Mouse (Mus musculus) ES-E14 (cell line): ENCODE measurements around the gene Filip1.

Source experiments
- CHD2 ChIP-seq: IDR thresholded peaks from 2 replicates; pipeline ENCODE4 v1.6.1; 2014; ENCODE audit warnings: mild to moderate bottlenecking, low read depth, low read length, inconsistent platforms
- HCFC1 ChIP-seq: IDR thresholded peaks from 2 replicates; pipeline ENCODE4 v1.6.1; 2012; ENCODE audit warnings: low read length, inconsistent platforms, borderline replicate concordance; ENCODE audit not compliant: insufficient read depth
- MAFK ChIP-seq: IDR thresholded peaks from 2 replicates; pipeline ENCODE4 v1.6.1; 2014; ENCODE audit warnings: mild to moderate bottlenecking, low read depth, low read length, inconsistent platforms; ENCODE audit not compliant: insufficient read depth
- ZC3H11A ChIP-seq: IDR thresholded peaks from 2 replicates; pipeline ENCODE4 v1.6.1; 2012; ENCODE audit warnings: low read depth, mild to moderate bottlenecking, inconsistent platforms, low read length, borderline replicate concordance
- ZNF384 ChIP-seq: IDR thresholded peaks from 2 replicates; pipeline ENCODE4 v1.6.1; 2012; ENCODE audit warnings: low read depth, low read length, inconsistent platforms

DNA sequence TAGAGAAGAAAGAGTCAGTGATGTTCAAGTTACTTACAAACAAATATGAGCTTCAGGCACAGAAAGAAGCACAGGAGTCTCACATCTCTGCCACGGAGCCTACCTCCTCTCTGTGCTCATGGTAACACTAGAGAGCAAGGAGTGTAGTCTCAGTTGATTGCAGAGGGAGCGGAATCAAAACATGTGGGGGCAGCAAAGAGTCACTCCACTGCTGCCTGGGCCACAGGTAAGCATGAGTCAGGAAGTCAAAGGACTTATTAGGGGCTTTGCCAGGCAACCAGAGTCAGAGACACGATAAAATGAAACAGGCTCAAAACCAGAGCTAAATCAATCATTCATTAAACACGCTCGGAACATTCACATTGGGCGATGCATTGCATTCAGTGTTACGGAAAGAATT lies 146.7 kb downstream of the Filip1 start:
- TF ChIP-seq CHD2 (no peak), ZNF384 (no peak), HCFC1 (no peak), MAFK (no peak), ZC3H11A (no peak)
